Mouse (Mus musculus): ENCODE results near the gene Olfr959.

DNA sequence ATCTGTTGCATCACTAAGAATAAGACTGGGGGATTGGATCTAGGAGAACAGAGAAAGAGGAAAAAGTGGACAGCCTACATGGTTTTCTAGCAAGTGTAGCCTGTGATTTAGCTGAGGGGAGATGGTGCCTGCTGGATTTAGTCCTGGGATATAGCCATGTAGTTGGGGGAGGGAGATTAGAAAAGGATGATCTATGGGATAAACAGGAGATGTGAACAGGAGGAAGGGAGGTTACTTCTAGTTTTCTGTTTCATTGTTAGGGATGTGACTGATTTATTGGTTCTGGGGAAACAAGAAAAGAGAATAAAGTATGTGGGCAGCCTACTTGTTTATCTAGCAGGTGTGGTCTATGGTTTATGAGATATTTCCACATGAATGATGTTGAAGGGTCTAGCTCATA lies 33.1 kb upstream of the Olfr959 start:
- TF ChIP-seq CTCF (IDR thresholded peaks at IDR 0.05; ENCODE audit: low read depth) (no peak), EP300 (IDR thresholded peaks at IDR 0.05; ENCODE audit: low read depth) (no peak)
